Mouse (Mus musculus): ENCODE data around the gene Gm11099. TPM values are rescaled to one million over a fixed set of nuclear protein-coding genes. Genes with fewer than 3 reads are reported as not detected.

The Gm11099 gene
- polyA plus RNA-seq (2015; fragmentation: Nextera tagmentation; extraction: Ambion mirVana), result not detected in 2 replicates

- WGBS, result 80% methylated on average over 5 of the region's 5 CpGs
- Histone ChIP-seq H3K9ac (no peak within 1 kb of the TSS), H3K27ac (no peak within 1 kb of the TSS), H3K36me3 (no peaks in the 10 kb centered on the region), H3K4me3 (replicated peaks) (no peak within 1 kb of the TSS), H3K4me2 (no peak within 1 kb of the TSS), H3K4me1 (no peaks in the 10 kb centered on the region), H3K27me3 (replicated peaks) (no peaks in the 10 kb centered on the region), H3K9me3 (no peaks in the 10 kb centered on the region)
- no peak for ATAC-seq (ENCODE audit: insufficient read depth, low FRiP score, low read depth)
These were observed at the start of gene Gm11099 for GRCm38 (mm10) chr2:58859134-58859533. Gene Gm11099 (plus strand): TSS chr2:58859434.

- no peaks in the 10 kb centered on the region for H3K4me1 ChIP-seq
- WGBS, result 53% methylated on average over 2 of the region's 2 CpGs
- H3K9ac ChIP-seq, result no peak overlapping the region
- no peak overlapping the region for H3K27ac ChIP-seq
- H3K36me3 ChIP-seq, result no peaks in the 10 kb centered on the region
- no peak overlapping the region for H3K4me3 ChIP-seq (replicated peaks)
- no peaks in the 10 kb centered on the region for H3K9me3 ChIP-seq
- no peak overlapping the region for H3K4me2 ChIP-seq
- no peak for ATAC-seq (ENCODE audit: insufficient read depth, low FRiP score, low read depth)
- no peaks in the 10 kb centered on the region for H3K27me3 ChIP-seq (replicated peaks)
These were observed 46.3 kb upstream of the Gm11099 start for GRCm38 (mm10) chr2:58812941-58813340.

- 43% methylated on average over 3 of the region's 3 CpGs for WGBS
- no peaks in the 10 kb centered on the region for H3K36me3 ChIP-seq
- H3K27me3 ChIP-seq (replicated peaks), result no peaks in the 10 kb centered on the region
- peak overlapping the region; percentile 68 for H3K27ac ChIP-seq
- H3K4me3 ChIP-seq (replicated peaks), result no peak overlapping the region
- peak; percentile 71 for ATAC-seq (ENCODE audit: insufficient read depth, low FRiP score, low read depth)
- no peak overlapping the region for H3K4me2 ChIP-seq
- H3K4me1 ChIP-seq, result no peaks in the 10 kb centered on the region
- H3K9ac ChIP-seq, result no peak overlapping the region
- H3K9me3 ChIP-seq, result no peaks in the 10 kb centered on the region
These were observed 30.2 kb upstream of the Gm11099 start for GRCm38 (mm10) chr2:58828910-58829600.

- Histone ChIP-seq H3K4me1 (no peaks in the 10 kb centered on the region), H3K27ac (peak overlapping the region; percentile 65), H3K4me3 (replicated peaks) (no peak overlapping the region), H3K9ac (no peak overlapping the region), H3K9me3 (no peaks in the 10 kb centered on the region), H3K4me2 (no peak overlapping the region), H3K27me3 (replicated peaks) (no peaks in the 10 kb centered on the region), H3K36me3 (no peaks in the 10 kb centered on the region)
- WGBS, result 41% methylated on average over 7 of the region's 7 CpGs
- ATAC-seq (ENCODE audit: insufficient read depth, low FRiP score, low read depth), result peak; percentile 65; the same call in 1 of the 2 replicates
These were observed 29.1 kb upstream of the Gm11099 start for GRCm38 (mm10) chr2:58829981-58830742.

GRCm38 (mm10) chr2:58832253-58832980, 26.8 kb upstream of the Gm11099 start:
- Histone ChIP-seq H3K4me3 (replicated peaks) (no peak overlapping the region), H3K9me3 (no peaks in the 10 kb centered on the region), H3K4me1 (no peaks in the 10 kb centered on the region), H3K27ac (no peak overlapping the region), H3K9ac (no peak overlapping the region), H3K27me3 (replicated peaks) (no peaks in the 10 kb centered on the region), H3K4me2 (no peak overlapping the region), H3K36me3 (no peaks in the 10 kb centered on the region)
- no peak for ATAC-seq (ENCODE audit: insufficient read depth, low FRiP score, low read depth)
- WGBS, result 91% methylated on average over 20 of the region's 20 CpGs

- H3K4me2 ChIP-seq, result no peak overlapping the region
- H3K27me3 ChIP-seq (replicated peaks), result no peaks in the 10 kb centered on the region
- no peaks in the 10 kb centered on the region for H3K36me3 ChIP-seq
- H3K9ac ChIP-seq, result no peak overlapping the region
- no peak overlapping the region for H3K4me3 ChIP-seq (replicated peaks)
- no peak for ATAC-seq (ENCODE audit: insufficient read depth, low FRiP score, low read depth)
- no peaks in the 10 kb centered on the region for H3K9me3 ChIP-seq
- 61% methylated on average over 3 of the region's 3 CpGs for WGBS
- no peak overlapping the region for H3K27ac ChIP-seq
- H3K4me1 ChIP-seq, result no peaks in the 10 kb centered on the region
These were observed 18.2 kb upstream of the Gm11099 start for GRCm38 (mm10) chr2:58841021-58841420.

GRCm38 (mm10) chr2:58842443-58842842, 16.8 kb upstream of the Gm11099 start:
- Histone ChIP-seq H3K9me3 (no peaks in the 10 kb centered on the region), H3K4me3 (replicated peaks) (no peak overlapping the region), H3K36me3 (no peaks in the 10 kb centered on the region), H3K4me2 (no peak overlapping the region), H3K27ac (no peak overlapping the region), H3K9ac (no peak overlapping the region), H3K4me1 (no peaks in the 10 kb centered on the region), H3K27me3 (replicated peaks) (no peaks in the 10 kb centered on the region)
- 75% methylated on average over 4 of the region's 4 CpGs for WGBS
- ATAC-seq (ENCODE audit: insufficient read depth, low FRiP score, low read depth), result no peak

GRCm38 (mm10) chr2:58844499-58844898, 14.7 kb upstream of the Gm11099 start:
- no peak overlapping the region for H3K4me2 ChIP-seq

GRCm38 (mm10) chr2:58879876-58880275, 20.6 kb downstream of the Gm11099 start:
- no peak for ATAC-seq (ENCODE audit: insufficient read depth, low FRiP score, low read depth)
- WGBS, result 31% methylated on average over 3 of the region's 3 CpGs

More at GRCm38 (mm10) chr2:58844499-58844898, 14.7 kb upstream of the Gm11099 start:
- Histone ChIP-seq H3K27me3 (replicated peaks) (no peaks in the 10 kb centered on the region), H3K9ac (no peak overlapping the region), H3K4me1 (no peaks in the 10 kb centered on the region), H3K36me3 (no peaks in the 10 kb centered on the region), H3K27ac (peak overlapping the region; percentile 44; the same call in 1 of the 2 replicates), H3K9me3 (no peaks in the 10 kb centered on the region), H3K4me3 (replicated peaks) (no peak overlapping the region)
- no peak for ATAC-seq (ENCODE audit: insufficient read depth, low FRiP score, low read depth)
- 9% methylated on average over 10 of the region's 10 CpGs for WGBS

GRCm38 (mm10) chr2:58905057-58905456, 45.8 kb downstream of the Gm11099 start:
- Histone ChIP-seq H3K4me1 (no peaks in the 10 kb centered on the region), H3K27ac (no peak overlapping the region), H3K9me3 (no peaks in the 10 kb centered on the region), H3K36me3 (no peaks in the 10 kb centered on the region), H3K9ac (no peak overlapping the region), H3K4me3 (replicated peaks) (no peak overlapping the region), H3K4me2 (no peak overlapping the region), H3K27me3 (replicated peaks) (no peaks in the 10 kb centered on the region)
- 60% methylated on average over 4 of the region's 4 CpGs for WGBS
- ATAC-seq (ENCODE audit: insufficient read depth, low FRiP score, low read depth), result no peak

More at GRCm38 (mm10) chr2:58879876-58880275, 20.6 kb downstream of the Gm11099 start:
- Histone ChIP-seq H3K4me1 (no peaks in the 10 kb centered on the region), H3K36me3 (no peaks in the 10 kb centered on the region), H3K4me3 (replicated peaks) (no peak overlapping the region), H3K27me3 (replicated peaks) (no peaks in the 10 kb centered on the region), H3K9ac (no peak overlapping the region), H3K27ac (no peak overlapping the region), H3K4me2 (no peak overlapping the region), H3K9me3 (no peaks in the 10 kb centered on the region)

GRCm38 (mm10) chr2:58906814-58907516, 47.7 kb downstream of the Gm11099 start:
- peak overlapping the region; percentile 8; the same call in 1 of the 2 replicates for H3K4me2 ChIP-seq
- ATAC-seq (ENCODE audit: insufficient read depth, low FRiP score, low read depth), result no peak
- 32% methylated on average over 14 of the region's 14 CpGs for WGBS

More at GRCm38 (mm10) chr2:58906814-58907516, 47.7 kb downstream of the Gm11099 start:
- H3K9me3 ChIP-seq, result no peaks in the 10 kb centered on the region
- no peaks in the 10 kb centered on the region for H3K4me1 ChIP-seq
- no peak overlapping the region for H3K4me3 ChIP-seq (replicated peaks)
- no peaks in the 10 kb centered on the region for H3K36me3 ChIP-seq
- H3K27ac ChIP-seq, result no peak overlapping the region
- no peak overlapping the region for H3K9ac ChIP-seq
- H3K27me3 ChIP-seq (replicated peaks), result no peaks in the 10 kb centered on the region

All from stomach, embryonic 15.5 days (tissue).